Mouse (Mus musculus) heart, embryonic 12.5 days (tissue): ENCODE measurements at regions not wholly inside any gene's neighbourhood (a gene's known extent, or its start where the extent isn't known, plus 50 kb on each side); places are given as distances from the start of the nearest gene placed in this dataset.

Experiments used
- ATAC-seq: fragments of 200-750 bp; cut with Nextera tagmentation; 2 replicates; pipeline ENCODE4 v1.8.0; 2017; ENCODE audit warnings: moderate TSS enrichment, moderate library complexity; ENCODE audit not compliant: insufficient number of reproducible peaks, low FRiP score
- H3K27ac ChIP-seq: fragments of 300-500 bp; sonication (generic); 2 replicates; pipeline ENCODE4 v1.5.1; 2016; ENCODE audit warnings: mild to moderate bottlenecking, moderate library complexity; ENCODE audit not compliant: poor library complexity, severe bottlenecking
- H3K27me3 ChIP-seq: fragments of 300-500 bp; sonication (generic); replicated peaks from 2 replicates; pipeline ENCODE4 v1.6.1; 2016; ENCODE audit warnings: mild to moderate bottlenecking, moderate library complexity
- H3K36me3 ChIP-seq: fragments of 300-500 bp; sonication (generic); 2 replicates; pipeline ENCODE4 v1.6.1; 2016; ENCODE audit warnings: mild to moderate bottlenecking, moderate library complexity
- H3K4me1 ChIP-seq: fragments of 300-500 bp; sonication (generic); replicated peaks from 2 replicates; pipeline ENCODE4 v1.6.1; 2016; ENCODE audit warnings: mild to moderate bottlenecking
- H3K4me2 ChIP-seq: fragments of 300-500 bp; sonication (generic); 2 replicates; pipeline ENCODE4 v1.6.1; 2016; ENCODE audit warnings: mild to moderate bottlenecking, moderate library complexity
- H3K4me3 ChIP-seq: fragments of 300-500 bp; sonication (generic); 2 replicates; pipeline ENCODE4 v1.5.1; 2016; ENCODE audit warnings: mild to moderate bottlenecking
- H3K9ac ChIP-seq: fragments of 300-500 bp; sonication (generic); 2 replicates; pipeline ENCODE4 v1.6.1; 2016; ENCODE audit warnings: mild to moderate bottlenecking, moderate library complexity
- H3K9me3 ChIP-seq: fragments of 300-500 bp; sonication (generic); replicated peaks from 2 replicates; pipeline ENCODE4 v1.6.1; 2016; ENCODE audit warnings: mild to moderate bottlenecking, moderate library complexity
- WGBS: fragments of 180-500 bp; shearing (Covaris S2); methylation state at CpG from one replicate; pipeline ENCODE4 v1.1.7; 2016; 5-methylcytosine and 5-hydroxymethylcytosine counted together

DNA sequence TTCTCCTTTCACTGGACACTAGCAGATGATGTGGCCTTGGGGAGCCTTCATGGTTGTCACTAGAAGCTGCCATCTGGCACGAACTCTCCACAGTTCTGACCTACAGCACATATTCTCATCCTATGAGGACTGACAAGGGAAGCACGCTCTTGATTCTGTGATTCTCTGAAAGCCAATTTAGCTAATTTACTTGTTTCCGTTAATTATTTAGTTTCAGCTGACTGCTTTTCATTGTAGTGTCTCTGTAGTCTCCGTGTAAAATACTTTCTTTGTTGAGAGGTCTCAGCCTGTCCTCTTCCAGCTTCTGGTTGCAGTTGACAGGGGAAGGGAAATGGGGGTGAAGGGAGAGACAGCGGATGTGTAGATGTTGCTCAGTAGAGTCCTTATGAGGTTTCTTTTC is 102.9 kb upstream of the Sp4 start:
- no peak overlapping the region for H3K4me2 ChIP-seq
- 78% methylated on average over 5 of the region's 5 CpGs for WGBS
- H3K27me3 ChIP-seq = no peaks in the 10 kb centered on the region
- ATAC-seq = no peak
- no peaks in the 10 kb centered on the region for H3K36me3 ChIP-seq
- no peaks in the 10 kb centered on the region for H3K9me3 ChIP-seq
- no peaks in the 10 kb centered on the region for H3K4me1 ChIP-seq
- H3K9ac ChIP-seq = no peak overlapping the region
- no peak overlapping the region for H3K4me3 ChIP-seq
- H3K27ac ChIP-seq = no peak overlapping the region

DNA sequence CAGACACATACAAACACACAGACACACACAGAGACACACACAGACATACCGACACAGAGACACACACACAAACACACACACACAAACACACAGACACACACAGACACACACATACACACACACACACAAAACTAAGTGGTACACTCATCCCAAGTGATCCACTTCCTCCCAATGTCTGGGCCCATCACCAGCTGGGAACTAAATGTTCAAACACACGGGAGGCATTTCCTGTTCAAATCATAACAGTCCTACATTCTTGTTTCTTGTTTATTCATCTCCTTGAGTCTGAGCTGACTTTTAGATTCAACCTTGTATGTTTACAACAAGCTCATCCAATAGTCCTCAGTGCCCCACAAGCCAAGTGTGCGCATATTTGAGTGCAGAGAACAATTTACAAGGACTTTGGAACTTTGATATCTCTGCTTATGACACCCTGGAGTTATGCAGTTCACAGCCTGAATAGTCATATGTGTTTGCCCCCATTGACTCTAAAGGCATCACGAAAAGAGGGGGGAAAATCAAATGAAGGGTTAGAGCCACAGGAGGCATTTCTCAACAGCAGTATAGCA is 102.4 kb upstream of the Sp4 start:
- ATAC-seq = no peak
- Histone ChIP-seq H3K4me3 (no peak overlapping the region), H3K9ac (no peak overlapping the region), H3K27ac (no peak overlapping the region), H3K9me3 (no peaks in the 10 kb centered on the region), H3K36me3 (no peaks in the 10 kb centered on the region), H3K4me1 (no peaks in the 10 kb centered on the region), H3K4me2 (no peak overlapping the region), H3K27me3 (no peaks in the 10 kb centered on the region)
- WGBS = 74% methylated on average over 4 of the region's 4 CpGs

DNA sequence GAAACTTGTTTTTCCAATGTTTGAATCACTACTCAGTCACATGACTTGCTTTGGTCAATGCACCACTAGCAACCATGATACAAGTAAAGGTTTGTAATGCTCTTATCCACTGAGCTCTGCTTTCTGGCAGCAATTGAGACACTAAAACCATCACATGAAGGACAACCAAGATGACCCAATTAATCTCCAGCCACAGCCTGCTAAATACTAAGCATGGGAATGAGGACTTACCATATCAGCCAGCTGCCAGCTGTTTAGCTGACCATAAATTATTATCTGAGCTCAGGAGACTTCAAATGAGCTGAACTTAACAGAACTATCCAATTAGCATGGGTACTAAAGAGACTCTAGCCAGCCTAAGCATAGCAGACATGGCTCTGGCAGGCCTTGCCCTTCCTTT is 100.1 kb upstream of the Sp4 start:
- Histone ChIP-seq H3K27ac (no peak overlapping the region), H3K9ac (no peak overlapping the region), H3K4me1 (no peaks in the 10 kb centered on the region), H3K36me3 (no peaks in the 10 kb centered on the region), H3K4me2 (no peak overlapping the region), H3K4me3 (no peak overlapping the region), H3K27me3 (no peaks in the 10 kb centered on the region), H3K9me3 (no peaks in the 10 kb centered on the region)
- no peak for ATAC-seq

DNA sequence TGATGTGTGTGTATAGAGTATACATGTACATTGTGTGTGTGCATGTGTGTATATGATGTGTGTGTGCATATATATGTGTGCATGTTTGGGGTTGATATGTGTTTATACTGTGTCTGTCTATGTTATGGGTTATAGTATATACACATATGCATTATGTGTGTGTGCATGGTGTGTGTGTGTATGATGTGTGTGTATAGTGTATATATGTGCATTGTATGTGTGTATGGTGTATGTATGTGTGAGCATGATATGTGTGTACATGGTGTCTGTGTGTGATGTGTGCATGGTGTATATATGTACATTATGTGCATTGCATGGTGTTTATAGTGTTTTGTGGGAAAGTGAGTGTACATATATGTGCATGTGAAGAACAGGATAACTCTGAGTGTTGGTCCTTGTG is 90.4 kb upstream of the Sp4 start:
- Histone ChIP-seq H3K27me3 (no peaks in the 10 kb centered on the region), H3K27ac (no peak overlapping the region), H3K4me3 (no peak overlapping the region), H3K4me1 (no peaks in the 10 kb centered on the region), H3K9me3 (no peaks in the 10 kb centered on the region), H3K4me2 (no peak overlapping the region), H3K36me3 (no peaks in the 10 kb centered on the region), H3K9ac (no peak overlapping the region)
- no peak for ATAC-seq

DNA sequence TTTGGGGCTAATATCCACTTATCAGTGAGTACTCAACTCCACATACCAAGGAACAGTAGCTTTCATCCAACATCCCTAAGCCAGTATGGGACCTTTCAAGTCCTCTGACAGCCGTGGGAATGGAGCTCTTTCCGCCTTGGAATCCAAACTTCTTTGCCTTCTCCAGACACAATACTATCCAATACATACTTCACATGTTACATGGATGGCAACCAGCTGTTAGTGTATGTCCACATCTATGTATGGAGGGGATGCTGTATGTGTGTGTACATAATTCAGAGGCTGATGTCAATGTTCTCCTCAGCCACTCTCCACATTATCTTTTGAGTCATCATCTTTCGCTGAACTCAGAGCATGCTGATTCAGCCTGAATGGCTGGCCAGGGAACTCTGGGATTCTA is 79.8 kb upstream of the Sp4 start:
- ATAC-seq = no peak
- H3K27ac ChIP-seq = no peak overlapping the region
- H3K9ac ChIP-seq = no peak overlapping the region
- no peaks in the 10 kb centered on the region for H3K9me3 ChIP-seq
- no peaks in the 10 kb centered on the region for H3K4me1 ChIP-seq
- no peak overlapping the region for H3K4me2 ChIP-seq
- H3K36me3 ChIP-seq = no peaks in the 10 kb centered on the region
- H3K27me3 ChIP-seq = no peaks in the 10 kb centered on the region
- H3K4me3 ChIP-seq = no peak overlapping the region
- WGBS = 82% methylated on average over 3 of the region's 3 CpGs

DNA sequence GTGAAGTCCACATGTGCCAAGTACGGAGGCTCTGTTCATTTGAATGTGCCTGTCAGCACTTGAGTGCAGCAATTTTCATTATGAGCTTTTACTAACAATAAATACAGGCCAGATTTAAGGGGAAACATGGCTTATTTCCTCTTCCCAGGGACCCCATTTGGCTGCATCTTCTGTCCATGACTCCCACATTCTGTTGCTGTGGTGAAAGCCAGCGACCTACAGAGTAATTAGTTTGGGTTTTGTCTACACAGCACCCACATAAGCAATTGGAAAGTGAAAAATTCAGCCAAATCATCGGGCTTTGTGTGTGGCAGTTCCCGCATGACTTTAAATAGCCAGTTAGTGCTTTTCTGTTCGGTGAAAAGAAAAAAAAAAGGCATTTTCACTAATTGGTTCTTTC is 76.7 kb upstream of the Sp4 start:
- H3K27me3 ChIP-seq = no peaks in the 10 kb centered on the region
- no peaks in the 10 kb centered on the region for H3K4me1 ChIP-seq
- H3K9me3 ChIP-seq = no peaks in the 10 kb centered on the region
- no peak overlapping the region for H3K9ac ChIP-seq
- no peak overlapping the region for H3K4me3 ChIP-seq
- H3K4me2 ChIP-seq = no peak overlapping the region
- no peak overlapping the region for H3K27ac ChIP-seq
- no peak for ATAC-seq
- WGBS = 73% methylated on average over 5 of the region's 5 CpGs
- no peaks in the 10 kb centered on the region for H3K36me3 ChIP-seq

DNA sequence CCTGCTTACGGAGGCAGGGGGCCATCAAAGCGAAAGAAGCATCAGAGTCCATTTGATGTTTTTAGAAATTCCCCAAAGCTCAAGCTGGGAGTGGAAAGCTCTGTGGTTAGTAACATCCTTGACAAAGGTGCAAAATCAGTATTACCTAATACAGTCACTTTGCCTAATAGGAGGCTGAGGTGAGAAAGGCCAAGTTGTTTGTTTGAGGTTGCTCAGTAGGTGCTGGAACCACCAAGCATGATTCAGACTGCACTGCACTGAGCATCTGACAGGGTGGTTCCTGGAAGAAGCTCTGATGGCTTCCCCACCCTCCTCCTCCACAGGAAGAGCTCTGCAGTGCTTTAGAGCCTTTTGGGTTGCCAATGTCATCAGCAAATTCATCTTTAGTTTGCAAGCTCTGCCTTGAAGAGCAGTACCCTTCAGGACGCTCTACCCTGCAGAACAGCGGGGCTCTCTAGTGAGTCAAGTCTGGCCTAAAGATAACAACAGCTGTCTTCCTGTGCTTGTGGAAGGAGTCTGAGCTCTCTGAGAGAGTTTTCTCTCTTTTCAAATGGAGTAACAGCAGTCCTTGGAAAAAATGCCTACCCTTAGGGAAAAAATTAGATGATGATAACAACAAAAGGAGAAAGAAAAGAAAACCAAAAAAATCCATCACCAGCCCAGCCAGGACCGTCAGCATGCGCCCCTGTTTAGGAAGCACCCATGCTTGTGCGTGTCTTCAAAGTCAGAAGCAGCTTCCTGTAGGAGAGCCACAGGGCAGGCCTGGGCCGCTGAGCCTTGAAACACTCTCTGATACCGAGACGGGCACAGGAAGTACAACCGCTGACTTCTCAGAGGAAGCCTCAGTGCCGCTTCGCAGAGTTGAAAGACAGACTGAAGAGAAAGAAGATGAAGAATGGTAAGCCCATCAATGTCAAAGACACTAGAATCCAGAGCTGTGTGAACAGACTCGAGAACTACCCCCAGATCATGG is 75.6 kb upstream of the Sp4 start:
- H3K4me2 ChIP-seq = peak overlapping the region; percentile 9; the same call in 1 of the 2 replicates
- H3K9ac ChIP-seq = no peak overlapping the region
- no peaks in the 10 kb centered on the region for H3K36me3 ChIP-seq
- WGBS = 51% methylated on average over 14 of the region's 14 CpGs
- H3K9me3 ChIP-seq = no peaks in the 10 kb centered on the region
- no peak overlapping the region for H3K27ac ChIP-seq
- H3K27me3 ChIP-seq = no peaks in the 10 kb centered on the region
- no peak for ATAC-seq
- no peak overlapping the region for H3K4me3 ChIP-seq
- no peaks in the 10 kb centered on the region for H3K4me1 ChIP-seq

DNA sequence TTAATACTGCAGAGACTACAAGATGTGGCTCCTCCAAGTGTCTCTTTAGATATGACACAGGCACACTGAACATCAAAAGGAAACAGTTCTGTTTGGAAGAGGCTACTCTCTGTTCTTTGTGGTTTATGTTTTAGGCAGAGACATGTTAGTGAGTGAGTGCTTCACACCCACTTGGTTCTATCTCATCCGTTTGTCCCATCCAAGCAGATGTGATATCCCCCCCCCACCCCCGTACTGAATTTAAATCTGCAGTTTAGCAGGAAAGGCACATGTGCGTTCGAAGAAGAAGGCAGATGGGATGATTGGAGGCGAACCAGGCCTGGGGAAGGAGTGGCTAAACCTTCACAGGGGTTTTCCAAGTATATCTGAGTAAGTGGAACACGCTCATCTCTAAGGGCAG is 72.0 kb upstream of the Sp4 start:
- Histone ChIP-seq H3K9ac (no peak overlapping the region), H3K4me1 (no peaks in the 10 kb centered on the region), H3K4me2 (no peak overlapping the region), H3K27ac (no peak overlapping the region), H3K9me3 (no peaks in the 10 kb centered on the region), H3K27me3 (no peaks in the 10 kb centered on the region), H3K36me3 (no peaks in the 10 kb centered on the region), H3K4me3 (no peak overlapping the region)
- WGBS = 67% methylated on average over 6 of the region's 6 CpGs
- ATAC-seq = no peak

DNA sequence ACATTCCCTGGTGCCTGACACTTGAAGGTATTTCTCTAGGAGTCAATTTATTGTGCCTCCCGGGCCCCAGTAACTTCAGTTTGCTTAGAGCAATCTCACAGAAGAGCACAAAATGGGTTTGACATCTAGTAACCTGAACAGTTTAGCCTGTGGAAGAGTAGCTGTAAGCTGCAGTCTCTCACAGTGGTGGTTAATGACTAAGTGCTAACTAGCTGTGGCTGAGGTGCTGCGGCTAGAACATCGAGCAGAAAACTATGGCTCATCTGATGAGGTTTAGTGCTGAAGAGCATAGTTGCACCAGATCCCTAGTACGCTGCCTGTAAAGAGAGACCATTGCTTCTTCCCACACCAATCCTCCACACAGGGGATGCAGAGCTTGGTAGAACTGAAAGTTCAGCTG is 70.7 kb upstream of the Sp4 start:
- Histone ChIP-seq H3K4me2 (no peak overlapping the region), H3K27me3 (no peaks in the 10 kb centered on the region), H3K4me3 (no peak overlapping the region), H3K9ac (no peak overlapping the region), H3K4me1 (no peaks in the 10 kb centered on the region), H3K9me3 (no peaks in the 10 kb centered on the region), H3K36me3 (no peaks in the 10 kb centered on the region), H3K27ac (no peak overlapping the region)
- 76% methylated on average over 4 of the region's 4 CpGs for WGBS
- ATAC-seq = no peak

DNA sequence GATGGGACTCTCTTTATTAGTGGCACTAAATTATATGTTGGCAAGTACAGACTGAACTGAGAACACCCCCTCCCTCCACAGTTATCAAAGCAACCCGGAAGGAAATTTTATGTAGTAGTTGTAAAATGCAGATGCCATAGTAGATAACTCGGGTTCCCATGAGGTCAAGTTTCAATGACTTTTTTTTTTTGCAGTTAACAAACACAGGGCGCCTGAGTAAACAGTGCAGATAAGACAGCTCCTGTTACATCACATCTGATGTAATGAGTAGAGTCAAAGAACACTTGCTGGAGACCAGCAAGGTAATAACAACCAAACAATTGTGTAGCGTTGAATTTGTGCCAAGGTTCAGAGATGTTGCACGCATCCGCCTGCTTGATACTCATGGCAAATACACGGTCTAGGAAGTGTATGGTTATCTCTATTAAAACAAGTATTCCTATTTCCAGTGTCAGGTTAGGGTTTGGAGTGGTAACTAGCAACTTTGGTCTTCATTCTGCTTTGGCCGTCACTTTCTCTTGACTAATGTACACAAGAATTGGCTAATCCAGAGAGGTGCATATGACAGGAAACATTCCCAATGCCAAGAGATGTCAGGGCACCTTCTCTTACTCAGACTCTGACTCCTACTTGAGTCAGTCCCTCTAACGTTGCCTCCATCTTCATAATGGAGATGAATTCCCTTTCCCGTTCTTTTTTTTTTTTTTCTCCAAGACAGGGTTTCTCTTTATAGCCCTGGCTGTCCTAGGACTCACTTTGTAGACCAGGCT is 66.3 kb upstream of the Sp4 start:
- Histone ChIP-seq H3K4me2 (no peak overlapping the region), H3K27ac (no peak overlapping the region), H3K4me3 (no peak overlapping the region), H3K4me1 (no peaks in the 10 kb centered on the region), H3K27me3 (no peaks in the 10 kb centered on the region), H3K9ac (no peak overlapping the region), H3K36me3 (no peaks in the 10 kb centered on the region), H3K9me3 (no peaks in the 10 kb centered on the region)
- no peak for ATAC-seq
- 59% methylated on average over 10 of the region's 10 CpGs for WGBS

DNA sequence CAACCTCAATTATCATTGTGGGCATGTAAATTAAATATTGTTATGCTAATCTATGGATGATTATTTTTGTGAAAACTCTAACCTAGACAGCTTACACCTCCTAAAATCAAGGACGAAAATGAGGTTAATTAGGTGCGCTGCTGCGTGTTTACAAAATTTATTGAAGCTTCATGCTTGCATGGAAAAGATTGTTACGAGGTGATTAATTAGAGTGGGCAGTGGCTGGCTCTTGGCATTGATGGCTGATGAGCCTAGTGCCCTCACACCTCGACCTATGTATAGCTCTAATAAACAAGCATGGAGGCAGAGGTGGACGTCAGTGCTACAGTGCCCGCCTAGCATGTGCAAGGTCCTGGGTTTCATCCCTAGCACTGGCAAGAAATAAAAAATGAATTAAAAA is 51.6 kb upstream of the Sp4 start:
- Histone ChIP-seq H3K36me3 (no peaks in the 10 kb centered on the region), H3K27me3 (no peaks in the 10 kb centered on the region), H3K27ac (no peak overlapping the region), H3K9me3 (no peaks in the 10 kb centered on the region), H3K4me2 (no peak overlapping the region), H3K9ac (no peak overlapping the region), H3K4me1 (no peaks in the 10 kb centered on the region), H3K4me3 (no peak overlapping the region)
- 87% methylated on average over 7 of the region's 7 CpGs for WGBS
- ATAC-seq = no peak
